Mouse (Mus musculus): ENCODE measurements around the gene Zfp592. TPM values are rescaled to one million over a fixed set of nuclear protein-coding genes. Genes with fewer than 3 reads are reported as not detected.

Zfp592 gene
- total and polyA plus RNA-seq, 3 experiments: 12.9 to 33.0 TPM; not detected in 1

DNA sequence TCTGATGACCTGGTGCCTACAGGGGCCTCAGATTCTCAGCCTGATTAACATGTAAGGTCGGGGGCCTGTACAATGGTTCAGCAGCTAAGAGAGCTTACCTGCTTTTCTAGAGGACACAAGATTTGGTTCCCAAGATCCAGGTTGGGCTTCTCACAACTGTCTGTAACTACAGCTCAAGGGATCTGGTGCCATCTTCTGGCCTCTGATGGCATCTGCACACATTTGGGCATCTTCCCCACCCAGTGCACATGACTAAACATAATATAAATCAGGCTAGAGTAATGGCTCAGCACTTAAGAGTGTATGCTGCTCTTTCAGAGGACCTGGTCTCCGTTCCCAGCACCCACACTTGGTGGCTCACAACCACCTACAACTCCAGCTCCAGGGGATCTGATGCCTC lies 67.4 kb downstream of the Zfp592 start (continued):
- peak; percentile 99 for TF ChIP-seq RAD21 (IDR thresholded peaks at IDR 0.05; ENCODE audit: low read depth, low read length)

GRCm38 (mm10) chr7:81061936-81062335 lies 68.5 kb downstream of the Zfp592 start:
- H3K79me2 ChIP-seq (ENCODE audit: control insufficient read depth, insufficient read depth, low read length, poor library complexity): no peaks in the 10 kb centered on the region
- TF ChIP-seq MEF2A (IDR thresholded peaks at IDR 0.05; ENCODE audit: extremely low read depth, insufficient replicate concordance, low read depth, low read length, poor library complexity, severe bottlenecking): no peak
- TF ChIP-seq MAX (IDR thresholded peaks at IDR 0.05; ENCODE audit: low read length): no peak
- no peak for TF ChIP-seq UBTF (IDR thresholded peaks at IDR 0.05; ENCODE audit: borderline replicate concordance, insufficient read depth, low read depth, low read length)
- TF ChIP-seq ZNF384 (IDR thresholded peaks at IDR 0.05; ENCODE audit: low read depth, low read length): no peak
- TF ChIP-seq BHLHE40 (IDR thresholded peaks at IDR 0.05; ENCODE audit: borderline replicate concordance, low read depth, low read length): no peak
- no peak for TF ChIP-seq POLR2AphosphoS2 (IDR thresholded peaks at IDR 0.05; ENCODE audit: low read length)
- no peak for TF ChIP-seq SMC3 (IDR thresholded peaks at IDR 0.05; ENCODE audit: low read depth, low read length)
- no peak for TF ChIP-seq GATA1 (IDR thresholded peaks at IDR 0.05; ENCODE audit: low read depth, low read length)
- no peak for TF ChIP-seq NRF1 (IDR thresholded peaks at IDR 0.05; ENCODE audit: insufficient read depth, low read depth, low read length, poor library complexity, severe bottlenecking)
- TF ChIP-seq ZMIZ1 (IDR thresholded peaks at IDR 0.05; ENCODE audit: low read depth, low read length): no peak
- TF ChIP-seq USF1 (IDR thresholded peaks at IDR 0.05; ENCODE audit: low read depth, low read length): no peak
- no peak for TF ChIP-seq RAD21 (IDR thresholded peaks at IDR 0.05; ENCODE audit: low read depth, low read length)
- no peak for TF ChIP-seq CHD1 (IDR thresholded peaks at IDR 0.05; ENCODE audit: low read depth, low read length)
- no peak for TF ChIP-seq E2F4 (IDR thresholded peaks at IDR 0.05; ENCODE audit: borderline replicate concordance, low read depth, low read length)
- no peak overlapping the region for H3K4me3 ChIP-seq (ENCODE audit: control insufficient read depth in 1 of 2, insufficient read depth in 1 of 2, low read depth in 2 of 2, low read length in 2 of 2)
- no peaks in the 10 kb centered on the region for H3K9me3 ChIP-seq (replicated peaks; ENCODE audit: insufficient read depth, low read length)
- no peak for DNase-seq (ENCODE audit: low read depth, low spot score)
- no peak overlapping the region for H3K27ac ChIP-seq (ENCODE audit: control insufficient read depth, low read depth, low read length)
- H3K27me3 ChIP-seq (ENCODE audit: control insufficient read depth in 1 of 2, insufficient read depth in 2 of 2, low read length in 2 of 2): no peaks in the 10 kb centered on the region
- H3K4me1 ChIP-seq (ENCODE audit: control insufficient read depth in 1 of 2, insufficient read depth in 2 of 2, low read length in 2 of 2): peaks cover 5 to 23% of the 10 kb centered on the region in 2 experiments
- peaks cover 0 to 16% of the 10 kb centered on the region in 2 experiments; a peak in 2 of 4 replicates for H3K36me3 ChIP-seq (ENCODE audit: control insufficient read depth in 1 of 2, insufficient read depth in 2 of 2, low read length in 2 of 2)
- no peak overlapping the region for H3K9ac ChIP-seq (ENCODE audit: control insufficient read depth, low read depth, low read length, poor library complexity, severe bottlenecking)

DNA sequence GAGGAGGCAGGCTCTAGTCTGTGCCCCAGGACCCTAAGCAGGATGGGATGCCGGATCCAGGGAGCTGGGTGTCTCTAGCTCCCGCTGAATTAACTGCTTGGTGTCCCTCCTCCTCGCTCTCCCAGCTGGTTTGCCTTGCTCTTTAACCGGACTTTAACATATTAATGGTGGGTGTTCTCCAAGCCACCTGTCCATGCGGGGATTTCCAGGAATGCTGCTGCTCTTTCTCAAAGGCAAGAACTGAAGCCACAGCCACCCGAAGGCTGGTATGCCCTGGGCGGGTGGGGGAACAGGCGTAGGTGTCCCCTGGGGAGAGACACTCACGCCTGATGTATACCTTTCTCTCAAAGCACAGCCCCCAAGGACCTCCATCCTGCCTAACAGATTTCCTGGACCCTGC lies 69.9 kb downstream of the Zfp592 start:
- no peaks in the 10 kb centered on the region for H3K9me3 ChIP-seq (replicated peaks; ENCODE audit: insufficient read depth, low read length)
- peaks cover 0 to 10% of the 10 kb centered on the region in 2 experiments; a peak in 2 of 4 replicates for H3K36me3 ChIP-seq (ENCODE audit: control insufficient read depth in 1 of 2, insufficient read depth in 2 of 2, low read length in 2 of 2)
- TF ChIP-seq SIN3A (IDR thresholded peaks at IDR 0.05; ENCODE audit: low read length) (no peak), ETS1 (IDR thresholded peaks at IDR 0.05; ENCODE audit: low read depth, low read length) (no peak), MYC (IDR thresholded peaks at IDR 0.05; ENCODE audit: low read depth, low read length) (no peak), E2F4 (IDR thresholded peaks at IDR 0.05; ENCODE audit: borderline replicate concordance, low read depth, low read length) (no peak), MEF2A (IDR thresholded peaks at IDR 0.05; ENCODE audit: extremely low read depth, insufficient replicate concordance, low read depth, low read length, poor library complexity, severe bottlenecking) (no peak), RCOR1 (IDR thresholded peaks at IDR 0.05; ENCODE audit: low read depth, low read length) (no peak), ZMIZ1 (IDR thresholded peaks at IDR 0.05; ENCODE audit: low read depth, low read length) (no peak), ELF1 (IDR thresholded peaks at IDR 0.05; ENCODE audit: low read depth, low read length) (no peak), SMC3 (IDR thresholded peaks at IDR 0.05; ENCODE audit: low read depth, low read length) (no peak), TCF12 (IDR thresholded peaks at IDR 0.05; ENCODE audit: low read depth, low read length) (no peak)
- no peak overlapping the region for H3K27ac ChIP-seq (ENCODE audit: control insufficient read depth, low read depth, low read length)
- no peak overlapping the region for H3K4me3 ChIP-seq (ENCODE audit: control insufficient read depth in 1 of 2, insufficient read depth in 1 of 2, low read depth in 2 of 2, low read length in 2 of 2)
- H3K9ac ChIP-seq (ENCODE audit: control insufficient read depth, low read depth, low read length, poor library complexity, severe bottlenecking): no peak overlapping the region
- no peak for DNase-seq (ENCODE audit: low read depth, low spot score)
- no peaks in the 10 kb centered on the region for H3K79me2 ChIP-seq (ENCODE audit: control insufficient read depth, insufficient read depth, low read length, poor library complexity)
- peaks cover 0 to 6% of the 10 kb centered on the region in 2 experiments; a peak in 2 of 4 replicates for H3K27me3 ChIP-seq (ENCODE audit: control insufficient read depth in 1 of 2, insufficient read depth in 2 of 2, low read length in 2 of 2)
- H3K4me1 ChIP-seq (ENCODE audit: control insufficient read depth in 1 of 2, insufficient read depth in 2 of 2, low read length in 2 of 2): peaks cover 2 to 16% of the 10 kb centered on the region in 2 experiments

Measured in MEL (cell line).